Mouse (Mus musculus) embryonic fibroblast, embryonic 13.5 days (primary cell): ENCODE measurements at regions not wholly inside any gene's neighbourhood (a gene's known extent, or its start where the extent isn't known, plus 50 kb on each side); places are given as distances from the start of the nearest gene placed in this dataset.

Source experiments
- CTCF ChIP-seq: IDR thresholded peaks from 2 replicates; pipeline ENCODE4 v1.5.1; 2011; ENCODE audit warnings: mild to moderate bottlenecking, control low read depth, low read length, moderate library complexity, borderline replicate concordance; ENCODE audit not compliant: insufficient read depth
- POLR2A ChIP-seq: IDR thresholded peaks from 2 replicates; pipeline ENCODE4 v1.6.1; 2011; ENCODE audit warnings: low read depth, mild to moderate bottlenecking, control low read depth, low read length, moderate library complexity

- TF ChIP-seq POLR2A = no peak
- no peak for TF ChIP-seq CTCF
These were observed 223.8 kb downstream of the Rpl10-ps3 start for GRCm38 (mm10) chr9:50120820-50121599.
